Mouse (Mus musculus) limb, embryonic 11.5 days (tissue): ENCODE data around the gene Wwox. TPM values are rescaled to one million over a fixed set of nuclear protein-coding genes. Genes with fewer than 3 reads are reported as not detected.

ENCODE experiments used
- ATAC-seq: fragments of 200-750 bp; cut with Nextera tagmentation; 2 replicates; pipeline ENCODE4 v1.8.0; 2017; ENCODE audit warnings: low read depth; ENCODE audit not compliant: insufficient number of reproducible peaks, low FRiP score, low TSS enrichment
- DNase-seq: peaks from one replicate; pipeline ENCODE4 v3.0.0-alpha.2; 2015; ENCODE audit warnings: low spot score
- H3K27ac ChIP-seq: fragments of 300-500 bp; sonication (generic); replicated peaks from 2 replicates; pipeline ENCODE4 v1.5.1; 2014; ENCODE audit warnings: low read depth, mild to moderate bottlenecking, low read length
- H3K27me3 ChIP-seq: fragments of 300-500 bp; sonication (generic); 2 replicates; pipeline ENCODE4 v1.6.1; 2014; ENCODE audit warnings: mild to moderate bottlenecking, low read length, mixed read lengths; ENCODE audit not compliant: control insufficient read depth, insufficient read depth
- H3K36me3 ChIP-seq: fragments of 300-500 bp; sonication (generic); 2 replicates; pipeline ENCODE4 v1.6.1; 2014; ENCODE audit warnings: mild to moderate bottlenecking, low read length, moderate library complexity, mixed read lengths; ENCODE audit not compliant: control insufficient read depth, insufficient read depth
- H3K4me1 ChIP-seq: fragments of 300-500 bp; sonication (generic); 2 replicates; pipeline ENCODE4 v1.6.1; 2014; ENCODE audit warnings: low read length, mixed read lengths; ENCODE audit not compliant: control insufficient read depth, insufficient read depth
- H3K4me2 ChIP-seq: fragments of 300-500 bp; sonication (generic); 2 replicates; pipeline ENCODE4 v1.6.1; 2014; ENCODE audit warnings: low read depth, mild to moderate bottlenecking, moderate library complexity; ENCODE audit not compliant: severe bottlenecking
- H3K4me3 ChIP-seq: fragments of 300-500 bp; sonication (generic); 2 replicates; pipeline ENCODE4 v1.5.1; 2014; ENCODE audit warnings: low read depth, low read length
- H3K9ac ChIP-seq: fragments of 300-500 bp; sonication (generic); 2 replicates; pipeline ENCODE4 v1.6.1; 2014; ENCODE audit warnings: mild to moderate bottlenecking, low read length
- H3K9me3 ChIP-seq: fragments of 300-500 bp; sonication (generic); 2 replicates; pipeline ENCODE4 v1.6.1; 2016; ENCODE audit warnings: low read length; ENCODE audit not compliant: control insufficient read depth
- WGBS: fragments of 180-500 bp; shearing (Covaris S2); extraction: QIAGEN DNeasy Blood & Tissue Kit; methylation state at CpG from one replicate; pipeline ENCODE4 v1.1.7; 2014; 5-methylcytosine and 5-hydroxymethylcytosine counted together
- polyA plus RNA-seq: library from polyadenylated mRNA; unstranded; fragments of >200 nt; fragmentation: Nextera tagmentation; extraction: Ambion mirVana; gene quantifications from 2 replicates; pipeline ENCODE4 v1.2.1, GENCODE M21; 2014

Wwox gene
- polyA plus RNA-seq, 1 experiment from 2014 or later, result 7.3 TPM

- H3K9me3 ChIP-seq, result no peaks in the 10 kb centered on the region
- no peaks in the 10 kb centered on the region for H3K36me3 ChIP-seq
- DNase-seq (no peak), ATAC-seq (no peak)
- H3K9ac ChIP-seq, result no peak overlapping the region
- peak overlapping the region; percentile 10; the same call in 1 of the 2 replicates for H3K4me2 ChIP-seq
- no peak overlapping the region for H3K27ac ChIP-seq
- no peaks in the 10 kb centered on the region for H3K27me3 ChIP-seq
- no peak overlapping the region for H3K4me3 ChIP-seq
- H3K4me1 ChIP-seq, result peaks cover 5% of the 10 kb centered on the region; the same call in 1 of the 2 replicates
- WGBS, result 15% methylated on average over 17 of the region's 17 CpGs
These were observed 292.0 kb downstream of the Wwox start for GRCm38 (mm10) chr8:114731260-114732140.

- Histone ChIP-seq H3K36me3 (no peaks in the 10 kb centered on the region), H3K4me3 (no peak overlapping the region), H3K27ac (no peak overlapping the region), H3K4me1 (no peaks in the 10 kb centered on the region), H3K9ac (no peak overlapping the region), H3K9me3 (0 out of 2 replicates have a peak, but pooled peaks cover 3% of the 10 kb centered on the region), H3K27me3 (no peaks in the 10 kb centered on the region), H3K4me2 (no peak overlapping the region)
- DNase-seq (no peak), ATAC-seq (no peak)
- WGBS, result 65% methylated on average over 12 of the region's 12 CpGs
These were observed 303.9 kb downstream of the Wwox start for GRCm38 (mm10) chr8:114743185-114743915.

DNA sequence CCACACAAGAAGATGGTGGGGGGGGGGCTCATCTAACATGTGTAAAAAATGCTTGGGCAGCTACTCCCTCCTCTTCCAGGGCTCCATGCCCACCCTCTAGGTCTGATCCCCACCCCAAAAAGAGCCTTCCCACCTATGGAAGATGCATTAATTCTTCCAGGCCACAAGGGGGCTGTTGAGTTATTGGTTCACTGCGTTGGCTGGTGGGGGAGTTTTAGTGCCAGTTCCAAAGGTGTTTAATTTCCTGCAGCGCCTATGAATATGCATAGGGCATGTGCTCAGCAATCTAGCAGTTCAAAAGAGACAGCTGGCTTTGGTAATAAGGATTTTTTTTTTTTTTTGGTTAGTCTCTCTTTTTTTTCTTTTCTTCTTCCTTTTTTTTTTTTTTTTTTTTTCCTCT, 306.9 kb downstream of the Wwox start:
- Histone ChIP-seq H3K9ac (no peak overlapping the region), H3K4me3 (no peak overlapping the region), H3K27ac (no peak overlapping the region), H3K4me1 (no peaks in the 10 kb centered on the region), H3K27me3 (no peaks in the 10 kb centered on the region), H3K36me3 (no peaks in the 10 kb centered on the region), H3K4me2 (no peak overlapping the region), H3K9me3 (no peaks in the 10 kb centered on the region)
- ATAC-seq, result no peak
- DNase-seq, result no peak
- 51% methylated on average over 2 of the region's 2 CpGs for WGBS

- no peak overlapping the region for H3K4me2 ChIP-seq
- H3K9me3 ChIP-seq, result no peaks in the 10 kb centered on the region
- no peaks in the 10 kb centered on the region for H3K4me1 ChIP-seq
- DNase-seq (no peak), ATAC-seq (no peak)
- 73% methylated on average over 18 of the region's 18 CpGs for WGBS
- H3K4me3 ChIP-seq, result no peak overlapping the region
- H3K9ac ChIP-seq, result no peak overlapping the region
- no peak overlapping the region for H3K27ac ChIP-seq
- no peaks in the 10 kb centered on the region for H3K36me3 ChIP-seq
- H3K27me3 ChIP-seq, result no peaks in the 10 kb centered on the region
These were observed 312.1 kb downstream of the Wwox start for GRCm38 (mm10) chr8:114751376-114752135.

GRCm38 (mm10) chr8:114759621-114760020, 320.2 kb downstream of the Wwox start:
- no peaks in the 10 kb centered on the region for H3K36me3 ChIP-seq
- 24% methylated on average over 2 of the region's 2 CpGs for WGBS
- no peak overlapping the region for H3K9ac ChIP-seq
- no peak for DNase-seq
- no peaks in the 10 kb centered on the region for H3K9me3 ChIP-seq
- no peaks in the 10 kb centered on the region for H3K27me3 ChIP-seq
- ATAC-seq, result no peak
- no peak overlapping the region for H3K27ac ChIP-seq
- no peaks in the 10 kb centered on the region for H3K4me1 ChIP-seq
- H3K4me2 ChIP-seq, result no peak overlapping the region
- H3K4me3 ChIP-seq, result no peak overlapping the region

DNA sequence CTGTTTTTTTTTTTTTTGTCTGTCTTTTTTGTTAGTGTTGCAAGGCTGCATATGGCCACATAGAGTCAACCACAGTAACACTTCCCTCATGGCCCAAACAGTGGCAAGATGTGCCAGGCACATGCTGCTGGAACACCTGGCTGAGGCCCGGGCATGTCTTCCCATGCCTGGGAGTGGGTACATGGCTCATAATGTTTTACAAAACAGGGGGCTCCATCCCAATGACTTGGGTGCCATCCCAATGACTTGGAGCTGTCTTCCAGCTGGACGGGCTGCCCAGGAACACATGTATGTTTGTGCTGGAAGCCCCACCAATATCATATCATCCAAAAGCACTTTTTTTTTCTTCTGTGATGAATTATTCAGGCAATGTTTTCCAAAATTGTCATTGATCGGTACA, 329.1 kb downstream of the Wwox start:
- no peak overlapping the region for H3K27ac ChIP-seq
- no peak for ATAC-seq
- H3K4me1 ChIP-seq, result peaks cover 7% of the 10 kb centered on the region; the same call in 1 of the 2 replicates
- no peak for DNase-seq
- no peak overlapping the region for H3K4me3 ChIP-seq
- H3K9me3 ChIP-seq, result no peaks in the 10 kb centered on the region
- 90% methylated on average over 3 of the region's 3 CpGs for WGBS
- no peak overlapping the region for H3K9ac ChIP-seq
- no peaks in the 10 kb centered on the region for H3K36me3 ChIP-seq
- H3K4me2 ChIP-seq, result no peak overlapping the region
- H3K27me3 ChIP-seq, result no peaks in the 10 kb centered on the region

GRCm38 (mm10) chr8:114770856-114771776, 331.7 kb downstream of the Wwox start:
- no peaks in the 10 kb centered on the region for H3K27me3 ChIP-seq
- H3K27ac ChIP-seq, result no peak overlapping the region
- no peak overlapping the region for H3K4me2 ChIP-seq
- WGBS, result 41% methylated on average over 31 of the region's 31 CpGs
- H3K4me1 ChIP-seq, result peaks cover 7% of the 10 kb centered on the region; the same call in 1 of the 2 replicates
- no peak overlapping the region for H3K4me3 ChIP-seq
- no peaks in the 10 kb centered on the region for H3K36me3 ChIP-seq
- no peaks in the 10 kb centered on the region for H3K9me3 ChIP-seq
- ATAC-seq, result no peak; the same call in 1 of the 2 replicates
- H3K9ac ChIP-seq, result no peak overlapping the region
- peak; percentile 87 for DNase-seq
